Mouse (Mus musculus) neural tube, embryonic 12.5 days (tissue): ENCODE results near the gene Abhd8. TPM values are rescaled to one million over a fixed set of nuclear protein-coding genes. Genes with fewer than 3 reads are reported as not detected.
A peak's percentile ranks its signal among the peaks of the same experiment; 100 is the strongest.
"Not testable (repeated sequence)": the region's sequence is repeated elsewhere in the genome, so short reads cannot be mapped to it uniquely, and the experiment has no call there.

Source experiments
- ATAC-seq: fragments of 200-750 bp; cut with Nextera tagmentation; 2 replicates; pipeline ENCODE4 v1.8.0; 2017; ENCODE audit warnings: low read depth, mild to moderate bottlenecking, moderate TSS enrichment, moderate library complexity; ENCODE audit not compliant: low FRiP score
- H3K27ac ChIP-seq: fragments of 300-500 bp; sonication (generic); 2 replicates; pipeline ENCODE4 v1.5.1; 2016
- H3K27me3 ChIP-seq: fragments of 300-500 bp; sonication (generic); replicated peaks from 2 replicates; pipeline ENCODE4 v1.6.1; 2016; ENCODE audit warnings: mild to moderate bottlenecking
- H3K36me3 ChIP-seq: fragments of 300-500 bp; sonication (generic); 2 replicates; pipeline ENCODE4 v1.6.1; 2016; ENCODE audit warnings: mild to moderate bottlenecking
- H3K4me1 ChIP-seq: fragments of 300-500 bp; sonication (generic); 2 replicates; pipeline ENCODE4 v1.6.1; 2016
- H3K4me2 ChIP-seq: fragments of 300-500 bp; sonication (generic); replicated peaks from 2 replicates; pipeline ENCODE4 v1.6.1; 2016; ENCODE audit warnings: mild to moderate bottlenecking
- H3K4me3 ChIP-seq: fragments of 300-500 bp; sonication (generic); 2 replicates; pipeline ENCODE4 v1.5.1; 2016
- H3K9ac ChIP-seq: fragments of 300-500 bp; sonication (generic); 2 replicates; pipeline ENCODE4 v1.6.1; 2016; ENCODE audit warnings: mild to moderate bottlenecking
- H3K9me3 ChIP-seq: fragments of 300-500 bp; sonication (generic); 2 replicates; pipeline ENCODE4 v1.6.1; 2016; ENCODE audit warnings: mild to moderate bottlenecking
- WGBS: fragments of 180-500 bp; shearing (Covaris S2); methylation state at CpG from one replicate; pipeline ENCODE4 v1.1.7; 2016; 5-methylcytosine and 5-hydroxymethylcytosine counted together
- polyA plus RNA-seq: library from polyadenylated mRNA; unstranded; fragments of >200 nt; fragmentation: Nextera tagmentation; extraction: Ambion mirVana; gene quantifications from 2 replicates; pipeline ENCODE4 v1.2.1, GENCODE M21; 2016

Gene Abhd8
- polyA plus RNA-seq, 1 experiment from 2014 or later: 121 TPM

DNA sequence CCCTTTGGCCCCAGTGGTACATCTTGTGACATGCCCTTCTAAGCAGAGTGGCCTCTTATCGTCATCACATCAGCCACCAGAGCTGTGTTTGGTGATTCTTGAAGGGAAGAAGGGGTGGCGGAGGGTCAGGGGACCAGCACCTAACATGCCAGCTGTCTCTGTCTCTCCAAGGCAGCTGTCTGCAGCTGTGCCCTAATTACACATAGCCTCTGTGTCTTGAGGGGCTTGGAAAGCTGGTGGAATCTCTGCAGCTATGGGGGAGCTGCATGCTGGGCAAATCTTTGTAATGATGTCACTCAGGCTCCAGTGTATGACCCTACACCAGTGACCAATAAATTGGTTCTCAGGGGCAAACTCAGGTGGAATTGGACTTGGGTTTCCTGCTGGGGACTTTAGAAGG is 10.8 kb downstream of the Abhd8 start:
- Histone ChIP-seq H3K9ac (no peak overlapping the region), H3K4me1 (no peaks in the 10 kb centered on the region), H3K4me2 (no peak overlapping the region), H3K4me3 (no peak overlapping the region), H3K9me3 (no peaks in the 10 kb centered on the region), H3K27me3 (no peaks in the 10 kb centered on the region), H3K36me3 (peaks cover 12% of the 10 kb centered on the region), H3K27ac (no peak overlapping the region)
- 77% methylated on average over 2 of the region's 2 CpGs for WGBS
- no peak for ATAC-seq

DNA sequence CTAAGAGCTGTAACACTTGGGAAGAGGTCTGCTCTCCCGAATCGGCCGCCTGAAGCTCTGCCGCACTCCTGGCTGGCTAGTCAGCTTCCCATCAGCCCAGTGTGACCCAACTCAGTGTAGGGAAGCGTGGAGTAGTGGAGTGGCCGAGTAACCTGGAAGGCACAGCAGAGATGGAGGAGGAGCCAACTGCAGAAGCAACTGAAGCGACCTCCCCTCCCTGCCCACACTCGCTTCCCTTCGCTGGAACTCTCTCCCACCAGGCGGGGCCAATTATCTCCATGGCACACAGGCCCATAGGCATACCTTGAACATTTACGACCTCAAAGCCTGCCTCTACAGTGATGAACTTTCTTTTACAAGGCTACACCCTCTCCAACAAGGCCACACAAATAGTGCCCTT is 11.7 kb downstream of the Abhd8 start:
- whole genome bisulfite sequencing: 44% methylated on average over 11 of the region's 11 CpGs
- ATAC-seq: no peak
- H3K27me3 ChIP-seq: no peaks in the 10 kb centered on the region
- no peak overlapping the region for H3K4me3 ChIP-seq
- H3K4me2 ChIP-seq: no peak overlapping the region
- no peak overlapping the region for H3K9ac ChIP-seq
- no peaks in the 10 kb centered on the region for H3K4me1 ChIP-seq
- H3K36me3 ChIP-seq: peaks cover 3% of the 10 kb centered on the region
- H3K27ac ChIP-seq: no peak overlapping the region
- H3K9me3 ChIP-seq: no peaks in the 10 kb centered on the region

DNA sequence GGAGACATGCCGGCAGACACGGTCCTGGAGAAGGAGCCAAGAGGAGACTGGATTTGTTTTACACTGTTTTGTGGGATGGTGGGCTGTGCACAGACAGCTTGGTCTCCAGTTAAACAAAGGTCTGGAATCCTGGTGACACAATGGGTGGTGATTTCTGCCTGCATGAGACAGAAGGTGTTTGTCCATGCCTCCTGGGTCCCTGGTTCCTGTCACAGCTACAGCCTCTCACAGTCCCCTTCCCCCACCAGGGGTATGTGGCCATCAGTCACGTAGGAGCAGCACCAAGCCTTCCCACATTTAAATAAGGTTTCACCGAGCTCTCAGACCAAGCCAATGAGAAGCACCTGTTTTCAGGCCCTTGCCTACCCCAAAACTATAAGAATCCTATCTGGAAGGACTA is 12.1 kb downstream of the Abhd8 start:
- H3K4me2 ChIP-seq: no peak overlapping the region
- 65% methylated on average over 4 of the region's 4 CpGs for WGBS
- ATAC-seq: no peak
- no peaks in the 10 kb centered on the region; the same call in 1 of the 2 replicates for H3K36me3 ChIP-seq
- no peaks in the 10 kb centered on the region for H3K4me1 ChIP-seq
- no peak overlapping the region for H3K4me3 ChIP-seq
- H3K9me3 ChIP-seq: no peaks in the 10 kb centered on the region
- H3K27me3 ChIP-seq: no peaks in the 10 kb centered on the region
- H3K27ac ChIP-seq: no peak overlapping the region
- no peak overlapping the region for H3K9ac ChIP-seq

DNA sequence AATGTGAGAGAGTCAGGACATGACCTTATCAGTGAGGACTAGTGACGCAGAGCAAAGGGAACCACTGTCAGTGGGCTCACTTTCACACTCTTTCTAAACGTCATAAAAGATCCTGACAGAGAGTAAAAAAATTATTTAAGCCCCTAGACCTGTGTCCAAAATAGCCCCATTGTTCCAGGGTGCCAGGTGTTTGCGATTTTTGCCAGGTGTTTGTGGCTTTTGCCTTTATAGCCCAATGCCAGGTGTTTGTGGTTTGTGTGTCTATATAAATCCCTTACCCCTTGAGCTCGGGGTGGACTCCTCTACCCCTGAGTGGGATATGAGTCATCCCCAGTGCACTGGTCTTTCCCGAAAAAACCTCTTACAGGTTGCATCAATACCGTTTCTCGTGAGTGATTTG is 18.4 kb downstream of the Abhd8 start:
- WGBS: 86% methylated on average over 7 of the region's 7 CpGs
- Histone ChIP-seq H3K27me3 (peaks cover 4% of the 10 kb centered on the region; the same call in 1 of the 2 replicates), H3K4me2 (no peak overlapping the region), H3K36me3 (no peaks in the 10 kb centered on the region), H3K27ac (no peak overlapping the region), H3K4me1 (no peaks in the 10 kb centered on the region), H3K9ac (no peak overlapping the region), H3K4me3 (no peak overlapping the region), H3K9me3 (no peaks in the 10 kb centered on the region)
- no peak for ATAC-seq

DNA sequence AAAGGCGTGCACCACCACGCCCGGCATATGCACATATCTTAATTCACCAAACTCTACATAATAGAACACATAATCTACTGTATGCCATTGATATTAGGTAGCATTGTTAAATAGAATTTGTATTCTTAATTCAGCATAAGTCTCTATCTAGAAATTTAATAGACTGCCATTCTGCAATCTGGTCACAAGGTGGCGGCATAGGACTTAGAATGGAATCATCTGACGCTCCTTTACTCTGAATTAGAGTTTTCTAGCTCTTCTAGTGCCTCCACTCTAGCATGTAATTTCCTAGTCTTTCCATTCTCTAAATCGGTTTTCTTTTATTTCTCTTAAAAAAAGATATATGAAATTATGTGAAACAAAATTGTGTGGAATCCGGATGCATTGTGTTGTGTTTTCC is 22.1 kb downstream of the Abhd8 start:
- 0% methylated on average over 7 of the region's 7 CpGs for WGBS
- Histone ChIP-seq H3K4me2 (no peak overlapping the region), H3K36me3 (no peaks in the 10 kb centered on the region), H3K27me3 (peaks cover 4% of the 10 kb centered on the region; the same call in 1 of the 2 replicates), H3K4me1 (no peaks in the 10 kb centered on the region), H3K27ac (no peak overlapping the region), H3K9ac (no peak overlapping the region), H3K4me3 (no peak overlapping the region), H3K9me3 (no peaks in the 10 kb centered on the region)
- ATAC-seq: no peak; the same call in 1 of the 2 replicates

DNA sequence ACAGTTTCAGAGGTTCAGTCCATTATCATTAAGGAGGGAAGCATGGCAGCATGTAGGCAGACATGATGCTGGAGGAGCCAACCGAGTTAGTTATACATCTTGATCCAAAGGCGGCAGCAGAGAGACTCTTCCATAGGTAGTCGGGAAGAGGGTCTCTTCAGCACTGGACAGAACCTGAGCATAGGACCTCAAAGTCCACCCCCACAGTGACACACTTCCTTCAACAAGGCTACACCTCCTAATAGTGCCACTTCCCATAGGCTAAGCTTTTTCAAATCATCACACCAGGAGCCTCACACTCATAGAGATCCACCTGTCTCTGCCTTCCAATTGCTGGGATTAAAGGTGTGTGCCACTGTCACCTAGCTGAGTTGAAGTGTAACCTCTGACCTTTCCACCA is 26.4 kb downstream of the Abhd8 start:
- Histone ChIP-seq H3K4me2 (no peak overlapping the region), H3K4me3 (no peak overlapping the region), H3K4me1 (no peaks in the 10 kb centered on the region), H3K9ac (no peak overlapping the region), H3K27ac (no peak overlapping the region), H3K9me3 (no peaks in the 10 kb centered on the region), H3K36me3 (no peaks in the 10 kb centered on the region), H3K27me3 (peaks cover 2% of the 10 kb centered on the region; the same call in 1 of the 2 replicates)
- no peak for ATAC-seq
- 63% methylated on average over 3 of the region's 3 CpGs for WGBS

DNA sequence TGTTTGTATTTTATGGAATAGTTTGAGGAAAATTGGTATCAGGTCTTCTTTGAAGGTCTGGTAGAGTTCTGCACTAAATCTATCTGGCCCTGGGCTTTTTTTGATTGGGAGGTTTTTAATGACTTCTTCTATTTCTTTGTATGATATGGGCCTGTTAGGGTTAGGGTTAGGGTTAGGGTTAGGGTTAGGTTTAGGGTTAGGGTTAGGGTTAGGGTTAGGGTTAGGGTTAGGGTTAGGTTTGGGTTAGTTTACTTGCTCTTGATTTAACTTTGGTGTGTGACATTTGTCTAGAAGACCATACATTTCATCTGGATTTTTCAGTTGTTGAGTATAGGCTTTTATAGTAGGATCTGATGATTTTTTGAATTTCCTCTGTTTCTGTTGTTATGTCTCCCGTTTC is 30.5 kb downstream of the Abhd8 start:
- not testable (repeated sequence) for H3K4me1 ChIP-seq, ATAC-seq, H3K27ac ChIP-seq, H3K4me2 ChIP-seq, H3K9ac ChIP-seq, H3K9me3 ChIP-seq, H3K4me3 ChIP-seq, H3K36me3 ChIP-seq, H3K27me3 ChIP-seq
- WGBS: 77% methylated on average over 1 of the region's 1 CpGs

DNA sequence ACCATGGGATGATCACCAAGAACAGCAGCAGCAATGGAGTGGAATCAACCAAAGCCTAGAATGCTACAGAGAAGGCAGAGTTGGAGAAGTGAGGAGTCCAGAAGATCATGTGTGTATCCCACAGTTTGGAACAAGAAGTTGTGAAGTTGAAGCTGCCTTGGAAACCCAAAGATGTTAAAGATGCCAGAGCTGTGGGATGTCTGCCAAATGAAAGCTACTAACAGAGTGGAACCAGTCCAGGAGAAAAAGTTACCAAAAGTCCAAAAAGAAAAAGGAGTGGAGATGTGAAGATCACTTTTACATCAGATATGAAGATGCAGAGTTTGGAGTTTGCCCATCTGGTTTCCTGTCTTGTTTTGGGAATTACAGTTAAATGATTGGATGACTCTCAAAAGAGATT is 41.3 kb downstream of the Abhd8 start:
- ATAC-seq: no peak
- no peaks in the 10 kb centered on the region for H3K27me3 ChIP-seq
- H3K4me2 ChIP-seq: no peak overlapping the region
- no peak overlapping the region for H3K4me3 ChIP-seq
- H3K4me1 ChIP-seq: no peaks in the 10 kb centered on the region
- H3K9me3 ChIP-seq: no peaks in the 10 kb centered on the region
- H3K9ac ChIP-seq: no peak overlapping the region
- H3K27ac ChIP-seq: no peak overlapping the region
- H3K36me3 ChIP-seq: no peaks in the 10 kb centered on the region

DNA sequence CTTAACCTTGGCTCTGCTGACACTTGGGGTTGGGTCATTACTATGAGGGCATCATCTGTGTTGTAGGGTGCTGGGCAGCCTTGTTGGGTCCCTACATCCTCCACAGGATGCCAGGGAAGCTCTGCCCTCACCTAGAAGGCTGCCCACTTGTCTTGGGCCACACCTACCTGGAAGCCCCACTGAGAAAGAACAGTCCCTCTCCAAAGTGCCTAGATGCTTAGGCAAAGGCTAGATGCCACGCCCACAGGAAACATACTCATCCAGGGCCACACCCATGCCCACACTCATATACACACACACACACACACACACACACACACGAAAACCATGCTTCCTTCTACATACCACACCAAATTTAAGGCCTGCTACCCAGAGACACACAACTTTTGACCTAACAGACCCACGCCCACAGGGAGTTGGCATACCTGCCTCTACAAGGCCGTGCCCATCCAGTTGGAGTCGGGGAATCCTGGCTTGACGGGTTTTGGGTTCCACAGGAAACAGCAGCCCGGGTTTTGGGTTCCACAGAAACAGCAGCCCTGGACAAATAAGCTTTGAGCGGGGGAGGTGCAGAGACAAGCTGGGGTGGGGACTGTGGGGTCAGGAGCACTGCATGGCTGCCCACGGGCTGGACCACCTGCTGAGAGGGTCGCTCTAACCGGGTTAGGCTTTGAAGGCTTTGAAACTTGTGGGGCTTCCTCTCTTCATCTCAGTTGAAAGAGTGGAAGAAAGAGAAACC is 51.8 kb downstream of the Abhd8 start:
- Histone ChIP-seq H3K9ac (no peak overlapping the region), H3K27ac (no peak overlapping the region), H3K27me3 (no peaks in the 10 kb centered on the region), H3K4me1 (peaks cover 5% of the 10 kb centered on the region), H3K9me3 (no peaks in the 10 kb centered on the region), H3K4me2 (no peak overlapping the region), H3K4me3 (no peak overlapping the region), H3K36me3 (peaks cover 17% of the 10 kb centered on the region)
- ATAC-seq: no peak
- WGBS: 52% methylated on average over 11 of the region's 11 CpGs

DNA sequence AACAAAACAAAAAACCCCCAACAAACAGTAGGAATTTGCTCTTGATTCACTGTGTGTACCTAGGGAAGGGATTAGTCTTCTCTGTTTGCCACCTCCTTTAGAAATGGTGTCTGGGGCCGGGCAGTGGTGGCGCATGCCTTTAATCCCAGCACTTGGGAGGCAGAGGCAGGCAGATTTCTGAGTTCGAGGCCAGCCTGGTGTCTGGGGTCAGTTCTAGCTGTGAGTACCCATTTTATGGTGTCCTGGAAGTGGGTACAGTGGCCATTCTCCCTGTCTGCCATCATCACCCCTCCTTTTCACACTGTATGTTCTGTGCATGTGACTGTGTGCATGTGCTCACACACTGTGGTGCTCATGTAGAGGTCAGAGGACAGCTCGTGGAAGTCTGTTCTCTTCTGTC is 55.2 kb downstream of the Abhd8 start:
- H3K4me2 ChIP-seq: no peak overlapping the region
- H3K9ac ChIP-seq: no peak overlapping the region
- H3K4me3 ChIP-seq: no peak overlapping the region

DNA sequence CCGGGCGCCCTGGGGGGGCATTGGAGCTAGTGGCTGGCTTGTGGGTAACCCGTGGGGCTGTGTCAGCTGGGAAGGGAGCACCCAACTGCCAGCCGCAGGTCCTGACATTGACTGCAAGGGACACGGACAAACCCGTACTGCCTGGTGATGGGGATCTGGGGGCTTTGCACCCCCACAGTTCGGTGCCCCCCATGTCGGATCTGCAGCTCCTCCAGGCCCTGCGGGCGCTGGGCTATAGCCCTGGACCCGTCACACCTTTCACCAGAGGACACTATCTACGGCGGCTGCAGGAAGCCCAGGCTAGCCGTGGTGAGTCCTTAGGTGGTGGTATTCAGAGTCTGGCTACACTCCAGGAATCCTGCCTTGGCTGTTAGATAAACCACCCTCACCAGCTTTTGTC is 56.0 kb downstream of the Abhd8 start:
- H3K27ac ChIP-seq: no peak overlapping the region
- H3K4me1 ChIP-seq: peaks cover 14% of the 10 kb centered on the region
- peak overlapping the region; percentile 63 for H3K9ac ChIP-seq
- no peaks in the 10 kb centered on the region for H3K27me3 ChIP-seq
- H3K9me3 ChIP-seq: no peaks in the 10 kb centered on the region
- 95% methylated on average over 14 of the region's 14 CpGs for WGBS
- H3K4me2 ChIP-seq: peak overlapping the region; percentile 93
- no peak overlapping the region for H3K4me3 ChIP-seq
- no peak for ATAC-seq
- H3K36me3 ChIP-seq: peaks cover 17% of the 10 kb centered on the region

More for the DNA sequence above, 55.2 kb downstream of the Abhd8 start:
- Histone ChIP-seq H3K36me3 (peaks cover 17% of the 10 kb centered on the region), H3K9me3 (no peaks in the 10 kb centered on the region), H3K27ac (no peak overlapping the region), H3K27me3 (no peaks in the 10 kb centered on the region), H3K4me1 (peaks cover 14% of the 10 kb centered on the region)
- 93% methylated on average over 4 of the region's 4 CpGs for WGBS
- no peak for ATAC-seq
